Mouse (Mus musculus) stomach, postnatal 0 days (tissue): ENCODE data around the gene Cobl.

Source experiments
- CTCF ChIP-seq: IDR thresholded peaks from 2 replicates; pipeline ENCODE4 v1.5.1; 2016; ENCODE audit warnings: antibody characterized with exemption, low read depth, mild to moderate bottlenecking, moderate library complexity
- EP300 ChIP-seq: optimal IDR thresholded peaks from 2 replicates; pipeline ENCODE3; 2016; ENCODE audit warnings: antibody characterized with exemption

DNA sequence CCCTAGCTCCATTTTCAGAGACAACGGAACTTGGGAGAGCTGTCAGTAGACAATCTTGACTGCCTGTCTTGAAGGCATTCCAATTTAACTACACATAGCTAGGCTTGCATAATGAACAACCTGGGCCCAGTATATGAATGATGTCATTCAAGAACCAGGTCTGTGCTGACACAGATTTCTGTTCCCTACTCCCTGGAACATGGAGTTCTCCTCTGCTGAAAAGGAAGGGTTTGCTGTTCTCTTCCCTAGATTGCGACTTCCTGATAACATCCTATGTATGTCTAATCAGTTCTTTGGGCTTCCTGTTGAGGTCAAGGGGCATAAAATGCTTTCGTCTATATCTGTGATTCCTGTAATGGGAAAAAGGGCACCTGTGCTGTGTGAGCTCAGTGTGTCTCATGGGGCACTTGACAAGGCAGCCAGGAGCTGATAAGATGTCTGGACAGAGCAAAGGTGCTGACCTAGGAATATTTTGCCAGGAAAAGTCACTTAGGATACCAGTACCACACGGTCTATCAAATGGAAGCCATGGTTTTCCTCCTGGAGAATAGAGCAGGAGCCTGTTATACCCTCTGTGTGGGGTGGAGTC is 219.3 kb downstream of the Cobl start:
- TF ChIP-seq CTCF: no peak
- TF ChIP-seq EP300: no peak
